Mouse (Mus musculus) Patski (cell line): ENCODE measurements at regions not wholly inside any gene's neighbourhood (a gene's known extent, or its start where the extent isn't known, plus 50 kb on each side); places are given as distances from the start of the nearest gene placed in this dataset.

Experiments used
- ATAC-seq: fragments of 100-300 bp; one replicate; pipeline ENCODE4 v1.8.0; 2021
- CTCF ChIA-PET: fragments of 350-600 bp; sonication (Branson Sonifier 250); formaldehyde crosslinking; loops from one replicate; lab custom pipeline; 2022; ENCODE audit warnings: inconsistent platforms; lab: Charles Lee
- POLR2A ChIA-PET: fragments of 350-600 bp; sonication (Branson Sonifier 250); formaldehyde crosslinking; loops from one replicate; lab custom pipeline; 2022; ENCODE audit warnings: antibody characterized with exemption, inconsistent platforms; lab: Charles Lee
- DNase-seq: peaks from one replicate; pipeline ENCODE4 v3.0.0-alpha.2; 2011; ENCODE audit warnings: low read depth, low spot score
- H3K27me3 ChIP-seq: fragments of 371-371 bp; one replicate; pipeline ENCODE4 v1.5.1; 2021
- CTCF ChIP-seq: fragments of 100-300 bp; IDR thresholded peaks from one replicate; pipeline ENCODE4 v1.5.1; 2021
- in situ Hi-C: fragments of 300-500 bp; cut with MboI; formaldehyde crosslinking; loops from 3 replicates; pipeline ENCODE4 v1.11.1; 2018; ENCODE audit warnings: low pct_unique_long_range_greater_than_20kb, mixed read lengths

GRCm38 (mm10) chr7:136383296-136383695 lies 511.1 kb upstream of the Mgmt start:
- H3K27me3 ChIP-seq = no peaks in the 10 kb centered on the region
- DNase-seq (no peak), ATAC-seq (no peak)
- TF ChIP-seq CTCF = no peak
- POLR2A ChIA-PET = interaction anchor here (0.6 kb wide), 1 partner anchor 16 kb away, joined by 5 read pairs; no protein-coding TSS in a partner anchor
- in situ Hi-C loops = no loop called here
- CTCF ChIA-PET = no interaction called here

- ATAC-seq (no peak), DNase-seq (no peak)
- ChIA-PET CTCF (no interaction called here), POLR2A (no interaction called here)
- no peaks in the 10 kb centered on the region for H3K27me3 ChIP-seq
- TF ChIP-seq CTCF = no peak
- in situ Hi-C loops = no loop called here
Measured at GRCm38 (mm10) chr7:136387736-136388135, 506.7 kb upstream of the Mgmt start.

DNA sequence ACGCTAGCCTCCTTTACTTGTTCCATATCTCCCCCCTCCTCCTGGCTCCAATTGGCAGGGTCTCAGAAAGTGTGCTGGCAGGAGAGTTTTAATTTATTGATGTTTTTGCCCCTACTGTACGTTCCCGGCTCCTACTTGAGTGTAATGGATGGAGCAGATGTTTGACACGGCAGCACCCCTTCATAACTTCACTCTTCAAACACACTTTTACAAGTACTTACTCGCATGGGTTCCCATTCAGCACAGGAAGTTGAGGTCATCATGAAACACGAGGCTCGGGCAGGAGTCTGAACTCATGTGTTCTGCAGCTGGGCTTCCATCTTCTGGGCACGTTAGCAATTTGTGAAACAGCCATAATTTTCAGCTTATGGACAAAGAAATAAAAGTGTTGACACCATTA lies 504.3 kb upstream of the Mgmt start:
- ATAC-seq = no peak
- in situ Hi-C loops = no loop called here
- CTCF ChIA-PET = no interaction called here
- no peaks in the 10 kb centered on the region for H3K27me3 ChIP-seq
- POLR2A ChIA-PET = no interaction called here
- no peak for DNase-seq
- no peak for TF ChIP-seq CTCF

DNA sequence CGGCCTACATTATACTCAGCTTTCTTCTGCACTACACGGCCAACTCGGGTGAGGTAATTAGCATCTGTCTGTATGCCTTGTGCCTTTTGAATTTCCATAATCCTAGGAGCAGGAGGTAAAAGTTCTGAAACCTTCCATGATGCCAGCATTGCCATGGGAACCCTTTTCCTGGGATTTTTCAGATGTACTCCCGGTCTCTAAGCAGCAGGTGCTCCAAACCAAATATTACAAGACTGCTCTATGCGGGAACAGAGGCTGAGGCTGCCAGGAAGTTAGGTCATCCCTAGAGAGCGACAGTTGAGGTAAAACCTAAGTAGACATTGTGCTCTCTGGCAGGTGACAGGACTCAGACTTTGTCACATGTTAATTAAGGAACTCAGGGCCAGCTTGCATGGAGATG lies 501.0 kb upstream of the Mgmt start:
- TF ChIP-seq CTCF = no peak
- DNase-seq (no peak), ATAC-seq (no peak)
- ChIA-PET CTCF (no interaction called here), POLR2A (no interaction called here)
- no peaks in the 10 kb centered on the region for H3K27me3 ChIP-seq
- in situ Hi-C loops = no loop called here

- in situ Hi-C loops = no loop called here
- DNase-seq = no peak
- ATAC-seq = no peak
- H3K27me3 ChIP-seq = no peaks in the 10 kb centered on the region
- TF ChIP-seq CTCF = no peak
- CTCF ChIA-PET = no interaction called here
- POLR2A ChIA-PET = no interaction called here
Measured at GRCm38 (mm10) chr7:136395838-136396237, 498.6 kb upstream of the Mgmt start.

DNA sequence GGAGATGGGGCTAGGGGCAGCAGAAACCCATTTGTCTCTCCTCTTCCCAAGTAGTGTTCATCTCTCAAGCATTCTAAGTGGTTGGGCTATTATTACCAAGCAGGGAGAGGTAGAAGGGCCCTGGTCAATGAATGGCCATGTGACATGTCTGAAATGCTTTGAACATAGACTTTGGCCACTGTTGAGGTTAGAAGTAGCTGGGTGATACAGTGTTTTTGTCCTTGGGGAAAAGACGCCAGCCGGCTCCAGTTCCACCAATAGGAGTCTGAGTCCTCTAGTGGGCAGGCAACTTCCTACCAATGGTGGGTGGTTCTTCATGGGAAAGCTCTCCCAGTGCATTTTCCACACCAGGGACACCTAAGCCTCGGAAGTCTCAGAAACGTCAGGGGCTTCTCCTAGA lies 497.3 kb upstream of the Mgmt start:
- H3K27me3 ChIP-seq = no peaks in the 10 kb centered on the region
- in situ Hi-C loops = no loop called here
- POLR2A ChIA-PET = no interaction called here

DNA sequence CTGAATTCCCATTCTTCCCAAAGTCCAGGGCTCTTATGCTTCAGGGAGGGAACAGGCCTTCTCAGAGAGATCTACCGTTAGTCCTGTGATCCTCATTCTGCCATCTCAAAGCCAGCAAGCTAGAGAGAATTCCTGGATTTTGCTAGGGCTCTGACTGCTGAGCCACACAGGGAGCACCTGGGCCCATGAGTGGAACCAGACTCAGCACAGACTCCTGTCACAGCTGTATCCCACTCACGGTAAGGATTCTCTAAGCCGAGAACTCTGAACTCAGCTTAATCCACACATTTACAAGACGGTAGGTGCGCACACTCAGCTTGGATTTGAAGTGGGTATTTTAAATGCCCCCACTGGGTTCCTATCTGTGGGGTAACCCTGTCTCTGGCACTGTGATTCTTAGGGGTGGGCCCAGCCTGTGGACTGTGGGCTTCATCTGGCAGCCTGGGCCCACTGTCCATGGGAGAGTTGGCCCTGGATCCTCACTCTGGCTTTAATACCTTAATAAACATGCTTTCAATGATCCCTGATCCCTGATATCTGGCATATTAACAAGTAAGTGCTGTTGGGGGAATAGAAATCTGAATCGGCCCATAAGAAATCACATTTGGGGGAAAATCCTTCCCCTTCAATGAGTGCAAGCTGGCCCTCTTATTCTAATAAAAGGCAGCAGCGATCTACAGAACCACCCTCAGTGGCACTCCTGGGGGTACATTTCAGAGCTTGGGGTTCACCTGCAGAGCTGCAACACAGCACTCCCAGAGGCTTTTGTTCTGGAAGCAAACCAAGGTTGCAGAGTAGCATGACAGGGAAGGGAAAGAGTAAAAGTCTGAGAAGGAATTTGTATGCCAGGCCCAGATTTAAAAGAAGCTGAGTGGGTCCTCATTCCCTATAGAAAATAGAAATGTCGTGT lies 491.5 kb upstream of the Mgmt start:
- in situ Hi-C loops = no loop called here
- DNase-seq = no peak
- ChIA-PET CTCF (no interaction called here), POLR2A (no interaction called here)
- ATAC-seq = no peak
- no peak for TF ChIP-seq CTCF
- no peaks in the 10 kb centered on the region for H3K27me3 ChIP-seq

More for the DNA sequence above, 497.3 kb upstream of the Mgmt start:
- ATAC-seq (no peak), DNase-seq (no peak)
- CTCF ChIA-PET = no interaction called here
- no peak for TF ChIP-seq CTCF

- in situ Hi-C loops = no loop called here
- no peak for TF ChIP-seq CTCF
- ChIA-PET POLR2A (no interaction called here), CTCF (no interaction called here)
- ATAC-seq (no peak), DNase-seq (no peak)
- H3K27me3 ChIP-seq = no peaks in the 10 kb centered on the region
Measured at GRCm38 (mm10) chr7:136405391-136405790, 489.0 kb upstream of the Mgmt start.

- in situ Hi-C loops = no loop called here
- ATAC-seq = no peak
- H3K27me3 ChIP-seq = no peaks in the 10 kb centered on the region
- no peak for TF ChIP-seq CTCF
- ChIA-PET POLR2A (interaction anchor here (0.6 kb wide), 1 partner anchor 226 kb away, joined by 4 read pairs; no protein-coding TSS in a partner anchor), CTCF (no interaction called here)
- no peak for DNase-seq
Measured at GRCm38 (mm10) chr7:136406258-136407100, 487.9 kb upstream of the Mgmt start.

- no peak for TF ChIP-seq CTCF
- ATAC-seq (no peak), DNase-seq (no peak)
- in situ Hi-C loops = no loop called here
- ChIA-PET CTCF (no interaction called here), POLR2A (no interaction called here)
- H3K27me3 ChIP-seq = no peaks in the 10 kb centered on the region
Measured at GRCm38 (mm10) chr7:136414808-136415207, 479.6 kb upstream of the Mgmt start.

DNA sequence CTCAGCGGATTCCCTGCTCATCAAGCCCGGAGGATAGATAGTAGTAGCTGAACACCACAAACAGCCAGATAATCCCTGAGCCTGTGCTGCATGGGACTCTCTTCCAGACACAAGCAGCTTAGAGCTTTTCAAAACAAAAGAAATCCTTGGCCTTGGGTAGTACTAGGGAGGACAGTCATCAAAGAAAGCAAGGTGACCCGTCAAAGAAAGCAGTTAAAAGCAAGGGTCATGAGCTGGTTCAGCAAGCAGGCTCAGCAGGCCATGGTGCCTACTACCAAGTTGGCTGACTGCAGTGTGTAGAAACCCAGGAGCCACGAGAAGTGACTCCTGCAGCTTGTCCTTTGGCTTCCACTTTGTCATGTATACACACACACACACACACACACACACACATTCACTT lies 477.1 kb upstream of the Mgmt start:
- in situ Hi-C loops = no loop called here
- ATAC-seq (no peak), DNase-seq (no peak)
- TF ChIP-seq CTCF = no peak
- H3K27me3 ChIP-seq = no peaks in the 10 kb centered on the region
- POLR2A ChIA-PET = no interaction called here
- CTCF ChIA-PET = interaction anchor here (0.9 kb wide), 1 partner anchor 18 kb away, joined by 3 read pairs; no protein-coding TSS in a partner anchor
